Mouse (Mus musculus) CD4-positive helper T cell, adult 2 months (primary cell): ENCODE data around the gene En2.

Experiments
- DNase-seq: peaks from one replicate; pipeline ENCODE4 v3.0.0-alpha.2; 2012; ENCODE audit warnings: low read depth, missing footprints, low spot score

Gene En2

DNA sequence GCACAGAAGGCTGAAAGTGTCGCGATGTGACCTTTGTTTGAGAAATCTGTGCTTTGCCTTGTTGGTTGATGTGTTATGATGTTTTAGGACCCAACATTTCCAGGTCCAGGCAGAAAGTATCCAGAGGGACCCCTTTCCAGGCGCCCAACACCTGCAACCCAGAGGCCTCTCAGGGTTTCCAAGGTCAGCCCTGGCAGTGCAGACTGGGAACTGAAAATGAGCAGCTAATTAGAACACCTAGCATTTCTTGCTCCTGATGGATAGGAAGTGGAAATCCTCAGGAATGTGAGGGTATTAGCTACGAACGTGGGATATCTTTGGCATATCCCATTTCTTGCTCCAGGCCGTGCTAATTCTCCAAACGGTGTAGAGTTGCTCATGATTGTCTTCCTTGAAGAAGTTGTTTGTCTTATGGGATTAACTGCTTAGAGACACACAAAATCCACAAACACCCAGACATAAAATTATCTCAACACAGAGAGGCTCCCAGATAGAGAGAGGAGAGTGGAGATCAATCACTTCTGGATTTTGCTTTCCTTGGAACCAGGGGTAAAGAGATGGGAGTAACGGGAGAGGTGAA is 5.5 kb upstream of the En2 start:
- DNase-seq, result no peak

GRCm38 (mm10) chr5:28161383-28161937 is 4.0 kb upstream of the En2 start:
- no peak for DNase-seq

DNA sequence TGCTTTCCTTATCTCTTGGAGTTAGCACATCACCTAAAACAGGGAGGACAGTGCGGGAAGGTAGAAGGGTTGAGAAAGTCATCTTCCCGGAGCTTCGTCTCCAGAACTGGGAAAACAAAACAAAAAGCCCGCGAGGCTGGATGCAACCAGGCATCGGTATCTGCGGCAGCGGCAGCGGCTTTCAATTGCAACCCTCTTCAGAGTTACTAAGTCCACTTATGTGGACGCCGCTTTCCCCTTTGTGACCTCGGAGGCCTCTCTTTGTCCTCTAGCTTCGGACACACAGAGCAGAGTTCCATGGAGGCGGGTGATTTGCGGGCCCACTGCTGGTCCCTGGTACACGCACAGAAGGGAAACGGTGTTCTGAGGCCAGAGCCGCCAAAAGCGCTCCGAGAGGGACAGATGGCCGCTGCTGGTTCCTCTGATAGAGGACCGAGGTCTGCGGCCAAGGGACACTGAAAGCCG is 3.5 kb upstream of the En2 start:
- no peak for DNase-seq

GRCm38 (mm10) chr5:28163926-28164325 is 1.6 kb upstream of the En2 start:
- no peak for DNase-seq

- DNase-seq, result peak; percentile 51
These were observed 1.1 kb downstream of the En2 start for GRCm38 (mm10) chr5:28166256-28167231.

- DNase-seq, result peak; percentile 37
These were observed 2.2 kb downstream of the En2 start for GRCm38 (mm10) chr5:28167611-28168252.

- DNase-seq, result no peak
These were observed 3.0 kb downstream of the En2 start for GRCm38 (mm10) chr5:28168253-28169165.

GRCm38 (mm10) chr5:28169166-28169801 is 3.8 kb downstream of the En2 start:
- no peak for DNase-seq

DNA sequence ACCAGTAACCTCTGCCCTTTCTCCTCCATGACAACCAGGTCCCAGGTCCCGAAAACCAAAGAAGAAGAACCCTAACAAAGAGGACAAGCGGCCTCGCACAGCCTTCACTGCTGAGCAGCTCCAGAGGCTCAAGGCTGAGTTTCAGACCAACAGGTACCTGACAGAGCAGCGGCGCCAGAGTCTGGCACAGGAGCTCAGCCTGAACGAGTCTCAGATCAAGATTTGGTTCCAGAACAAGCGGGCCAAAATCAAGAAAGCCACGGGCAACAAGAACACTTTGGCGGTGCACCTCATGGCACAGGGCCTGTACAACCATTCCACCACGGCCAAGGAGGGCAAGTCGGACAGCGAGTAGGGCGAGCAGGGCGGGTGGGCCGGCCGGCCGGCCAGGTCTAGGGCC is 4.6 kb downstream of the En2 start:
- DNase-seq, result no peak

DNA sequence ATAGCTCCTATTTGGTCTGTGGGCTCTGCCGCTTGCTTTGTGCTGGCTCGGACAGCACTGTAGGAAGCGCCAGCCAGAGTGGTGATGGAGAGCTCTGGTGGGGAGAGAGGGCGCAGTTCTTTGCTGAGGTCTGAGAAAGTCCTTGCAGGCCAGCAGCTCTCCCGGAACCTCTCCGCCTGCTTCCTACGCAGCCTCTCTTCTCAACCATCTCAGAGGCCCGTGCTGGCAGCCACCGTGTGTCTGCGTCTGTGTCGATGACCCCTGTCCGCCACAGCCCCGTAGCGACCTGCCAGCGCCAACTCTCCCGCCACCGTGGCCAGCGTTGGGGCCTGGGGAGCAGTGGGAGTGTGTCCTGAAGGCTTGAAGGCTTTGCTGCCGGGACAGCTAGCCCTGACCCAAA is 5.4 kb downstream of the En2 start:
- no peak for DNase-seq

DNA sequence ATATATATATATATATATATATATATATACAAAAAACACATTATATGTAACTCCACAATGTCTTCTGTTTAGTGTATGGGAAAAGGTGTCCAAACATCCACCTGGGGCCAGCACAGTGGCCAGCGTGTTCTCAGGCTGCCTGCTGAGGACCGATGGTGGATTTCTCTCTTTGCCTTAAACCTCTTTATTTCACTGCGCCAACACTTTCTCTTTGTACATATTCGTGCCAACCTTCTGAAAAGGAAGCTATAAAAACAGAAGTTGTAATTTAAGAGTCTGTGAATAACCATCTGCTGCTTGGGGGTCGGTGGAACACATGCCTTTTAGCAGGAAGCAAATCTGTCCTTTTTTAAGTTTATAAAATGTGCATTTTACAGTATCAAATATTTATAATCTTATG is 6.2 kb downstream of the En2 start:
- no peak for DNase-seq

- DNase-seq, result no peak
These were observed 6.9 kb downstream of the En2 start for GRCm38 (mm10) chr5:28172261-28172920.

DNA sequence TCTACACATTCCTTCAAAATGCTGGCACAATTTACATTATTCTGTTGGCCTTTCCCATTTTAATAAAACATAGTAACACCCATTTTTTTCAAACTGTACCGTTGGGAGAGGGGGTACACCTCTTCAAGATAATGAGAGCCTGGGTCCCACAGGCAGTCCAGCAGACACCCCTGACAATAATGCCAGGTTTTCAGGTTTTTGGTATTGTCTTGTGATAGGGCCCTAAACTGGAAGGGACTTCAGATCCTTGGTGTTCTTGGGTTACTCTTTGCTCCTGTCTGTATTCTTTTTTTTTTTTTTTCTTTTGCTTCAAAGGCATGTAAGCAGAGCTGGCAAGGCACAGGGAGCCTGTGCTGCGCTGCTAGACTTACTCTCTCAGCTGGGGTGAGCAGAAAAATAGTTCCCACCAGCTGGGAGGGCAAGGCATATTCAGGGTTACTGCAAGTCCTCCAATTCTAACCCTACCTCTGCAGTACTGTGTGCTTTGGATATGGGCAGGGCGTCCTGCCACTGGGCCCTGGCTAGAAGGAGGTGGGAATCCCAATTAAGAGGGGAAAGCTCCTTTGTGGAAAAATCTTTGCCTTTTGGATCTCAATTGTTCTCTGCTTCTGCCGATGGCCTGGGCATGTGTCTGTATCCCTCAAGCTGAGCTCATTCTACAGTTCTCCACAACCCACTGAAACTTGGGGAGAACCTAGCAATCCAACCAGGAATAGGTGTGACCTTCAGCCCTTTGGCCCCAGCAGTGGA is 7.6 kb downstream of the En2 start:
- no peak for DNase-seq

- DNase-seq, result no peak
These were observed 8.2 kb downstream of the En2 start for GRCm38 (mm10) chr5:28173674-28174073.

GRCm38 (mm10) chr5:28174086-28174485 is 8.6 kb downstream of the En2 start:
- no peak for DNase-seq

DNA sequence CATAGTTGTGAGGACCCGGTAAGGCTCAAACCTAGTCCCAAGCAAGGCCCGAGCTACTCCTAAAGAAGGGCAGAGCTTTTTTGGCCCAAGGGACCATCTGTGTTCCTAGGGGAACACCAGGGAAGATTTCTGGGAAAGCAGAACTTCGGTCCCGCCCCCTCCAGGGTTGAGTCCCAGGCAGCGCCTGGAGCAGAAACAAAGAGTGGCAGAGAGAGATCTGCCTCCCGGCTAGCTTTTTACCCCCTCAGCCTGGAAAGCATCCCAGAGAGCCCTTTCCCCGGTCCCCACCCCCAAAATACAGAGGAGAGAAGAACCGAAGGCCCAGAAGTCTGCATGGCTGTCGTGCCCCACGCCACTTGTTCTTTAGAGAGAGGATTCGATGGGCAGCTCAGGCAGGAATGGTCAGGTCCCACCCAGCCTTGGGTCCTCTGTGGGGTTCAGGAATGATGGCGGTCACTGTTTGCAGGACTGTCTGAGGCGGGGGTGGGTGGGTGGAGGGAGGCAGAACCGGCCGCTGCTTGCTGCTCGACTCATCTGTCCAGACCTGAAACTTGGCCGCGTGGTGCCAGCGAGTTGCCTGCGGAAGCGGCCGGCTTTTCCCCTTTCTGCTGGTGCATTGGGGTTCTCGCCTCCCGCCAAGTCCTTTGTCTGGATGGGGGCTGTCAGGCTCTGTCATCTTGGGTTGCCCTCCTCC is 9.5 kb downstream of the En2 start:
- DNase-seq, result no peak

DNA sequence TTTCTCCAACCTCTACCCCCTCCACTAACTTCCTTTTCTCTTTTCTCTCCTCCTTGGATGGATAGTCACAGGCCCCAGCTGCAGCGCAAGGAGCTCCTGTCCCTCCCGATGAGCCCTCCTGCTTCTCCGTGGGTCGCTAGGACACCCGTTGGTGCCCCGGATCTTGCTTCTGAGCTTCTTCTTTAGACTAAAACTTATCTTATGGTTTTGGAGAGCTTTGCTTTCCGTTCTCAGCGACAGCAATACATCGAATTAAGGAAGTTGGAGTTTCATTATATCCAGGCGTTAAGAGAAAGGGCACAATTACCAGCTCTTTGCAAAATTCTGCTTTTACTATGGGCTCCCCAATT is 10.1 kb downstream of the En2 start:
- DNase-seq, result no peak

GRCm38 (mm10) chr5:28176023-28176422 is 10.5 kb downstream of the En2 start:
- no peak for DNase-seq

- no peak for DNase-seq
These were observed 11.1 kb downstream of the En2 start for GRCm38 (mm10) chr5:28176585-28176984.
